35 mouse cellular contexts compared by ENCODE assay signal in genomic region chr5:150056056-150056455, GRCm38 (mm10). TPM values are rescaled to one million over a fixed set of nuclear protein-coding genes. Genes with fewer than 3 reads are reported as not detected.
A peak's percentile ranks its signal among the peaks of the same experiment; 100 is the strongest.
DNase-seq lines count a peak whose midpoint lies in the region; ATAC-seq lines count a peak whose summit lies in the region.
"Had no signal": no experiment of that assay in that cellular context is flagged by ENCODE, and none has a peak within 500 bp of the region (broad histone marks: within the 10 kb centered on the region; RNA-seq: fewer than 3 reads in every experiment).

No protein-coding gene starts in this region.

- H3K4me3 ChIP-seq in kidney, embryonic 16.5 days (ENCODE audit: low read length), result no peak overlapping the region
- H3K4me3 ChIP-seq in neural tube, embryonic 11.5 days (ENCODE audit: low read depth, low read length), result no peak overlapping the region
- H3K4me3 ChIP-seq in neural tube, embryonic 14.5 days (ENCODE audit: low read depth, low read length), result no peak overlapping the region
- H3K4me3 ChIP-seq: embryonic facial prominence, embryonic 10.5 days; embryonic facial prominence, embryonic 15.5 days; forebrain, embryonic 13.5 days; heart, embryonic 12.5 days; midbrain, embryonic 15.5 days had no signal

- H3K27ac ChIP-seq in kidney, embryonic 16.5 days (ENCODE audit: low read length), result no peak overlapping the region
- no peak overlapping the region for H3K27ac ChIP-seq in neural tube, embryonic 11.5 days (ENCODE audit: low read depth, low read length)
- H3K27ac ChIP-seq in neural tube, embryonic 14.5 days (ENCODE audit: low read depth, low read length), result no peak overlapping the region
- H3K27ac ChIP-seq: embryonic facial prominence, embryonic 10.5 days; embryonic facial prominence, embryonic 15.5 days; forebrain, embryonic 13.5 days; hindbrain, embryonic 14.5 days; liver, embryonic 14.5 days; macrophage; midbrain, embryonic 15.5 days had no signal

- 52% methylated on average over 5 of the region's 5 CpGs for WGBS in kidney, embryonic 16.5 days
- 80% methylated on average over 5 of the region's 5 CpGs for WGBS in neural tube, embryonic 11.5 days
- WGBS in neural tube, embryonic 14.5 days, result 48% methylated on average over 5 of the region's 5 CpGs

- intact Hi-C loops in heart, postnatal 25 days (cut with DNase I), result no loop called here

- H3K4me1 ChIP-seq in kidney, embryonic 16.5 days (ENCODE audit: insufficient read depth, low read length), result peaks cover 5% of the 10 kb centered on the region
- no peaks in the 10 kb centered on the region for H3K4me1 ChIP-seq in neural tube, embryonic 11.5 days (ENCODE audit: control insufficient read depth, insufficient read depth, low read length)
- H3K4me1 ChIP-seq in neural tube, embryonic 14.5 days (ENCODE audit: control insufficient read depth, insufficient read depth, low read length), result no peaks in the 10 kb centered on the region
- H3K4me1 ChIP-seq: embryonic facial prominence, embryonic 10.5 days; embryonic facial prominence, embryonic 15.5 days; forebrain, embryonic 13.5 days; heart, embryonic 12.5 days; midbrain, embryonic 15.5 days had no signal

- H3K9ac ChIP-seq in kidney, embryonic 16.5 days (replicated peaks; ENCODE audit: low read length), result no peak overlapping the region
- H3K9ac ChIP-seq in neural tube, embryonic 11.5 days (ENCODE audit: low read length), result no peak overlapping the region
- H3K9ac ChIP-seq in neural tube, embryonic 14.5 days (replicated peaks; ENCODE audit: low read depth, low read length), result no peak overlapping the region
- H3K9ac ChIP-seq: embryonic facial prominence, embryonic 15.5 days; forebrain, embryonic 13.5 days; heart, embryonic 12.5 days; hindbrain, embryonic 14.5 days; liver, embryonic 14.5 days; midbrain, embryonic 15.5 days had no signal

- peak; percentile 72; the same call in 1 of the 2 replicates for ATAC-seq in kidney, embryonic 16.5 days (ENCODE audit: low FRiP score, low TSS enrichment)
- peak; percentile 53; the same call in 1 of the 2 replicates for ATAC-seq in neural tube, embryonic 11.5 days (ENCODE audit: insufficient read depth, low FRiP score, low TSS enrichment)
- peak; percentile 66; the same call in 1 of the 2 replicates for ATAC-seq in neural tube, embryonic 14.5 days (ENCODE audit: low read depth)
- no peak for ATAC-seq in megakaryocyte progenitor cell, adult 5-6 weeks (replicated peaks; ENCODE audit: poor library complexity)
- ATAC-seq: forebrain, embryonic 13.5 days; midbrain, embryonic 15.5 days had no signal

- peak; percentile 25 for DNase-seq in heart, adult 11 months
- DNase-seq in heart, postnatal 25 days (ENCODE audit: low spot score), result no peak
- no peak for DNase-seq in kidney, adult 8-10 months
- no peak for DNase-seq in neural tube, embryonic 11.5 days (ENCODE audit: low spot score)
- DNase-seq in neural tube, embryonic 10.5 days (ENCODE audit: extremely low spot score, low spot score), result no peak
- DNase-seq: adrenal gland, postnatal 25 days; cerebellum, adult 18-20 months; cerebellum, postnatal 25 days; gastrocnemius, postnatal 14 days; layer of hippocampus, postnatal 36 days; liver; lung, adult 2 months; lung, postnatal 10 days; right cerebral cortex, adult 18-20 months; spleen, adult 18-20 months; thymus, adult 18-20 months; thymus, postnatal 25 days had no signal

- 0 out of 2 replicates have a peak overlapping the region, but pooled peaks have one; percentile 20 for H3K4me2 ChIP-seq in kidney, embryonic 16.5 days (replicated peaks; ENCODE audit: low read depth, low read length)
- H3K4me2 ChIP-seq in neural tube, embryonic 11.5 days (ENCODE audit: low read depth), result no peak overlapping the region
- no peak overlapping the region for H3K4me2 ChIP-seq in neural tube, embryonic 14.5 days (ENCODE audit: low read depth, low read length)
- H3K4me2 ChIP-seq: embryonic facial prominence, embryonic 15.5 days; forebrain, embryonic 13.5 days; heart, embryonic 12.5 days; hindbrain, embryonic 14.5 days; midbrain, embryonic 15.5 days had no signal

- H3K9me3 ChIP-seq in kidney, embryonic 16.5 days (ENCODE audit: low read length), result peaks cover 8% of the 10 kb centered on the region; the same call in 1 of the 2 replicates
- no peaks in the 10 kb centered on the region for H3K9me3 ChIP-seq in neural tube, embryonic 11.5 days (ENCODE audit: control insufficient read depth, low read length)
- H3K9me3 ChIP-seq in neural tube, embryonic 14.5 days (ENCODE audit: control insufficient read depth, low read length), result no peaks in the 10 kb centered on the region
- H3K9me3 ChIP-seq: forebrain, embryonic 13.5 days; midbrain, embryonic 15.5 days had no signal

- no peaks in the 10 kb centered on the region for H3K27me3 ChIP-seq in kidney, embryonic 16.5 days (ENCODE audit: insufficient read depth, low read length)
- H3K27me3 ChIP-seq in neural tube, embryonic 11.5 days (ENCODE audit: control insufficient read depth, insufficient read depth, low read length), result no peaks in the 10 kb centered on the region
- H3K27me3 ChIP-seq in neural tube, embryonic 14.5 days (ENCODE audit: control insufficient read depth, insufficient read depth, low read length), result no peaks in the 10 kb centered on the region
- H3K27me3 ChIP-seq: embryonic facial prominence, embryonic 15.5 days; forebrain, embryonic 13.5 days; heart, embryonic 12.5 days; midbrain, embryonic 15.5 days had no signal

- H3K36me3 ChIP-seq in kidney, embryonic 16.5 days (ENCODE audit: insufficient read depth, low read length), result no peaks in the 10 kb centered on the region
- H3K36me3 ChIP-seq in neural tube, embryonic 11.5 days (ENCODE audit: control insufficient read depth, insufficient read depth, low read length), result no peaks in the 10 kb centered on the region
- H3K36me3 ChIP-seq in neural tube, embryonic 14.5 days (ENCODE audit: control insufficient read depth, insufficient read depth, low read length), result no peaks in the 10 kb centered on the region
- H3K36me3 ChIP-seq: embryonic facial prominence, embryonic 10.5 days; embryonic facial prominence, embryonic 15.5 days; heart, embryonic 12.5 days; midbrain, embryonic 15.5 days had no signal

RNA-seq across cellular contexts. Expression of gene Rxfp2, which starts 37.6 kb away (rescaled TPM):
- not detected for total RNA-seq in heart, postnatal 25 days (2021)
- 3.2 and 4.0 TPM in 2 replicates for polyA plus RNA-seq in kidney, embryonic 16.5 days (2015; fragmentation: Nextera tagmentation; extraction: Ambion mirVana)
- 1.2 and 2.0 TPM in 2 replicates for polyA plus RNA-seq in neural tube, embryonic 11.5 days (2014; fragmentation: Nextera tagmentation; extraction: Ambion mirVana)
- 0.89 and 1.4 TPM in 2 replicates for polyA plus RNA-seq in neural tube, embryonic 14.5 days (2014; fragmentation: Nextera tagmentation; extraction: Ambion mirVana)
- total RNA-seq in megakaryocyte progenitor cell, adult 5-6 weeks (2015), result not detected in 2 replicates
- not detected in 2 replicates for total RNA-seq in megakaryocyte progenitor cell, adult 5-6 weeks (2017)
- total RNA-seq: adrenal gland, adult 18-20 months; adrenal gland, postnatal 25 days; gastrocnemius, postnatal 14 days; granulocyte monocyte progenitor cell, adult 5-6 weeks; hematopoietic stem cell, adult 5-6 weeks; MEL; neutrophil, adult 5-6 weeks had no signal
- polyA plus RNA-seq: heart, postnatal 0 days; large intestine, adult 2 months; liver, embryonic 14.5 days; macrophage had no signal
